Mouse (Mus musculus) MEL (cell line): ENCODE measurements at regions not wholly inside any gene's neighbourhood (a gene's known extent, or its start where the extent isn't known, plus 50 kb on each side); places are given as distances from the start of the nearest gene placed in this dataset.

Experiments
- CHD1 ChIP-seq: IDR thresholded peaks from 2 replicates; pipeline ENCODE4 v1.6.1; 2012; ENCODE audit warnings: low read depth, mild to moderate bottlenecking, inconsistent platforms, low read length, improper control_type of control experiment
- CHD2 ChIP-seq: IDR thresholded peaks from 2 replicates; pipeline ENCODE4 v1.6.1; 2011; ENCODE audit warnings: low read length, improper control_type of control experiment
- CTCF ChIP-seq, 3 experiments: IDR thresholded peaks in 2 of 3; conservative IDR thresholded peaks in 1 of 3; 2 replicates each; pipeline ENCODE4 v1.5.1; 2011 to 2012; ENCODE audit warnings: low read length in 3 of 3, low read depth in 2 of 3, mild to moderate bottlenecking in 2 of 3, improper control_type of control experiment in 1 of 3, inconsistent platforms in 1 of 3, mixed read lengths in 1 of 3, moderate library complexity in 1 of 3; ENCODE audit not compliant: control insufficient read depth in 1 of 3, insufficient read depth in 1 of 3, poor library complexity in 1 of 3, severe bottlenecking in 1 of 3
- HCFC1 ChIP-seq: IDR thresholded peaks from 2 replicates; pipeline ENCODE4 v1.6.1; 2012; ENCODE audit warnings: low read depth, mild to moderate bottlenecking, inconsistent platforms, low read length, improper control_type of control experiment, moderate library complexity
- JUND ChIP-seq: IDR thresholded peaks from 2 replicates; pipeline ENCODE4 v1.6.1; 2011; ENCODE audit warnings: low read depth, mild to moderate bottlenecking, improper control_type of control experiment, low read length
- MAFK ChIP-seq: IDR thresholded peaks from 2 replicates; pipeline ENCODE4 v1.6.1; 2011; ENCODE audit warnings: low read depth, mild to moderate bottlenecking, low read length, improper control_type of control experiment, borderline replicate concordance
- MAX ChIP-seq: IDR thresholded peaks from 2 replicates; pipeline ENCODE4 v1.6.1; 2011; ENCODE audit warnings: low read length, improper control_type of control experiment
- MEF2A ChIP-seq: IDR thresholded peaks from 2 replicates; pipeline ENCODE4 v1.6.1; 2014; ENCODE audit warnings: low read depth, mild to moderate bottlenecking, inconsistent platforms, low read length, improper control_type of control experiment; ENCODE audit not compliant: poor library complexity, insufficient replicate concordance, severe bottlenecking; ENCODE audit errors: extremely low read depth
- MYB ChIP-seq: IDR thresholded peaks from 2 replicates; pipeline ENCODE4 v1.6.1; 2011; ENCODE audit warnings: mild to moderate bottlenecking, low read depth, low read length, improper control_type of control experiment
- NELFE ChIP-seq: IDR thresholded peaks from 2 replicates; pipeline ENCODE4 v1.6.1; 2011; ENCODE audit warnings: low read depth, low read length, improper control_type of control experiment
- POLR2A ChIP-seq, 2 experiments: IDR thresholded peaks; 2 replicates each; pipeline ENCODE4 v1.6.1; 2011 to 2012; ENCODE audit warnings: low read length in 2 of 2, mild to moderate bottlenecking in 2 of 2, control low read depth in 1 of 2, improper control_type of control experiment in 1 of 2, low read depth in 1 of 2, moderate library complexity in 1 of 2; ENCODE audit not compliant: control insufficient read depth in 1 of 2, insufficient read depth in 1 of 2, poor library complexity in 1 of 2
- UBTF ChIP-seq: IDR thresholded peaks from 2 replicates; pipeline ENCODE4 v1.6.1; 2012; ENCODE audit warnings: low read depth, mild to moderate bottlenecking, inconsistent platforms, low read length, improper control_type of control experiment, moderate library complexity, borderline replicate concordance; ENCODE audit not compliant: insufficient read depth
- ZKSCAN1 ChIP-seq: IDR thresholded peaks from 2 replicates; pipeline ENCODE4 v1.6.1; 2012; ENCODE audit warnings: low read depth, mild to moderate bottlenecking, inconsistent platforms, low read length, improper control_type of control experiment, moderate library complexity
- ZNF384 ChIP-seq: IDR thresholded peaks from 2 replicates; pipeline ENCODE4 v1.6.1; 2012; ENCODE audit warnings: low read depth, mild to moderate bottlenecking, inconsistent platforms, low read length, improper control_type of control experiment

DNA sequence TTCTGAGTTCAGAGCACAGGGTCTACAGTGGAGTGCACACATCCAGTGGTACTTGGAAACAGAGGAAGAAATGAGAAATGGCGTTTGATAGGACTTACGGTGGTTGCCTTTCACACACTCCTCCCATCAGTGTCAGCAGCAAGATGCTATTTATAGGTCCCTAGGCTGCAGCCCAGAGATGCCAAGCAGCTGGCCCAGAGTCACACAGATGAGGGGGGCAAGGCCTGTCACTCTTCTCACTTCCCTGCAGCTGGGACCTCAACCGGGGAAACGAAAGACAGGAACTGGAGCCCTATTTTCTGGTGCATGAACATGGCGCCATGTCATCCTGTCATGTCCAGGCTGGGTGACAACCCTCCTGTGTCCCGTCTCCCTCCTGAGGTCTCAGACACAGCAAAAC lies 71.3 kb upstream of the Crhr1 start:
- TF ChIP-seq ZNF384 (no peak), HCFC1 (no peak), CTCF (IDR thresholded peaks at IDR 0.05 in 2 of 3, conservative IDR thresholded peaks at IDR 0.05 in 1 of 3; ENCODE audit: control insufficient read depth in 1 of 3, insufficient read depth in 1 of 3, low read depth in 2 of 3, low read length in 3 of 3, poor library complexity in 1 of 3, severe bottlenecking in 1 of 3) (no peak), MYB (no peak), MAX (no peak), MEF2A (no peak), ZKSCAN1 (no peak), CHD1 (no peak), POLR2A (IDR thresholded peaks at IDR 0.05; ENCODE audit: control insufficient read depth in 1 of 2, insufficient read depth in 1 of 2, low read depth in 1 of 2, low read length in 2 of 2, poor library complexity in 1 of 2) (no peak), CHD2 (no peak), NELFE (no peak), MAFK (no peak), JUND (no peak), UBTF (no peak)
